ENCODE assay signal across 8 mouse cellular contexts in genomic region chr7:141173323-141173850, GRCm38 (mm10). TPM values are rescaled to one million over a fixed set of nuclear protein-coding genes. Genes with fewer than 3 reads are reported as not detected.
DNase-seq lines count a peak whose midpoint lies in the region; ATAC-seq and TF ChIP-seq lines count a peak whose summit lies in the region.

No protein-coding gene starts in this region.

- H3K4me3 ChIP-seq in lung, embryonic 15.5 days, result peak overlapping the region; percentile 61
- peak overlapping the region; percentile 56 for H3K4me3 ChIP-seq in embryonic facial prominence, embryonic 14.5 days (ENCODE audit: low read depth, low read length)
- H3K4me3 ChIP-seq in intestine, postnatal 0 days (ENCODE audit: low read depth, low read length), result peak overlapping the region; percentile 53; the same call in 1 of the 2 replicates
- peak overlapping the region; percentile 55 for H3K4me3 ChIP-seq in neural tube, embryonic 15.5 days (replicated peaks)

- peak overlapping the region; percentile 98 for H3K27ac ChIP-seq in lung, embryonic 15.5 days
- H3K27ac ChIP-seq in embryonic facial prominence, embryonic 14.5 days (replicated peaks; ENCODE audit: low read depth, low read length), result peak overlapping the region; percentile 86
- H3K27ac ChIP-seq in intestine, postnatal 0 days (ENCODE audit: low read depth, low read length), result peak overlapping the region; percentile 87; the same call in 1 of the 2 replicates
- peak overlapping the region; percentile 96 for H3K27ac ChIP-seq in neural tube, embryonic 15.5 days (replicated peaks)

- WGBS in lung, embryonic 15.5 days, result 65% methylated on average over 5 of the region's 5 CpGs
- WGBS in embryonic facial prominence, embryonic 14.5 days, result 77% methylated on average over 5 of the region's 5 CpGs
- 73% methylated on average over 5 of the region's 5 CpGs for WGBS in intestine, postnatal 0 days
- 84% methylated on average over 5 of the region's 5 CpGs for WGBS in neural tube, embryonic 15.5 days

- no peaks in the 10 kb centered on the region for H3K27me3 ChIP-seq in lung, embryonic 15.5 days
- H3K27me3 ChIP-seq in embryonic facial prominence, embryonic 14.5 days (replicated peaks; ENCODE audit: control insufficient read depth, insufficient read depth, low read length), result no peaks in the 10 kb centered on the region
- no peaks in the 10 kb centered on the region for H3K27me3 ChIP-seq in intestine, postnatal 0 days (replicated peaks; ENCODE audit: control insufficient read depth, insufficient read depth, low read length)
- H3K27me3 ChIP-seq in neural tube, embryonic 15.5 days (replicated peaks), result no peaks in the 10 kb centered on the region

- H3K9ac ChIP-seq in lung, embryonic 15.5 days, result 0 out of 2 replicates have a peak overlapping the region, but pooled peaks have one; percentile 58
- peak overlapping the region; percentile 69 for H3K9ac ChIP-seq in embryonic facial prominence, embryonic 14.5 days (ENCODE audit: low read depth, low read length)
- peak overlapping the region; percentile 64 for H3K9ac ChIP-seq in intestine, postnatal 0 days (ENCODE audit: low read depth, low read length)
- peak overlapping the region; percentile 59 for H3K9ac ChIP-seq in neural tube, embryonic 15.5 days (replicated peaks)

- peak overlapping the region; percentile 61 for H3K4me2 ChIP-seq in lung, embryonic 15.5 days
- peak overlapping the region; percentile 71 for H3K4me2 ChIP-seq in embryonic facial prominence, embryonic 14.5 days (ENCODE audit: low read depth, low read length)
- peak overlapping the region; percentile 88 for H3K4me2 ChIP-seq in intestine, postnatal 0 days (replicated peaks; ENCODE audit: low read depth)
- peak overlapping the region; percentile 83 for H3K4me2 ChIP-seq in neural tube, embryonic 15.5 days

- ATAC-seq in lung, embryonic 15.5 days (ENCODE audit: borderline replicate concordance, extremely low read depth, low FRiP score, low TSS enrichment), result no peak
- no peak for ATAC-seq in embryonic facial prominence, embryonic 14.5 days (ENCODE audit: low read depth)
- no peak for ATAC-seq in intestine, postnatal 0 days
- no peak for ATAC-seq in neural tube, embryonic 15.5 days (ENCODE audit: low FRiP score)
- no peak for ATAC-seq in megakaryocyte progenitor cell, adult 5-6 weeks (replicated peaks; ENCODE audit: poor library complexity)

- DNase-seq in lung, postnatal 14 days, result no peak
- no peak for DNase-seq in embryonic facial prominence, embryonic 14.5 days (ENCODE audit: low spot score)
- no peak for DNase-seq in cerebellum, adult 18-20 months
- no peak for DNase-seq in spleen, postnatal 4 days (ENCODE audit: low spot score in 2 of 2)

- TF ChIP-seq CTCF in intestine, postnatal 0 days (IDR thresholded peaks at IDR 0.05; ENCODE audit: low read depth), result no peak

- H3K4me1 ChIP-seq in lung, embryonic 15.5 days, result peaks cover 26% of the 10 kb centered on the region
- H3K4me1 ChIP-seq in embryonic facial prominence, embryonic 14.5 days (ENCODE audit: control insufficient read depth, insufficient read depth, low read length), result peaks cover 15% of the 10 kb centered on the region
- 0 out of 2 replicates have a peak, but pooled peaks cover 6% of the 10 kb centered on the region for H3K4me1 ChIP-seq in intestine, postnatal 0 days (replicated peaks; ENCODE audit: control insufficient read depth, insufficient read depth, low read length)
- H3K4me1 ChIP-seq in neural tube, embryonic 15.5 days, result peaks cover 20% of the 10 kb centered on the region

- no peaks in the 10 kb centered on the region for H3K9me3 ChIP-seq in lung, embryonic 15.5 days
- no peaks in the 10 kb centered on the region for H3K9me3 ChIP-seq in embryonic facial prominence, embryonic 14.5 days (ENCODE audit: control insufficient read depth, low read length)
- no peaks in the 10 kb centered on the region for H3K9me3 ChIP-seq in intestine, postnatal 0 days (ENCODE audit: control insufficient read depth)
- no peaks in the 10 kb centered on the region for H3K9me3 ChIP-seq in neural tube, embryonic 15.5 days (replicated peaks)

- no peaks in the 10 kb centered on the region for H3K36me3 ChIP-seq in lung, embryonic 15.5 days
- no peaks in the 10 kb centered on the region for H3K36me3 ChIP-seq in embryonic facial prominence, embryonic 14.5 days (ENCODE audit: control insufficient read depth, insufficient read depth, low read length)
- no peaks in the 10 kb centered on the region for H3K36me3 ChIP-seq in intestine, postnatal 0 days (ENCODE audit: control insufficient read depth, insufficient read depth)
- H3K36me3 ChIP-seq in neural tube, embryonic 15.5 days, result no peaks in the 10 kb centered on the region

RNA-seq across cellular contexts. Expression of gene Rnh1, which starts 0.7 kb away (rescaled TPM):
- polyA plus RNA-seq in lung, embryonic 15.5 days (2015; fragmentation: Nextera tagmentation; extraction: Ambion mirVana), result 143 and 152 TPM in 2 replicates
- polyA plus RNA-seq in embryonic facial prominence, embryonic 14.5 days (2014; fragmentation: Nextera tagmentation; extraction: Ambion mirVana), result 160 and 166 TPM in 2 replicates
- 133 and 141 TPM in 2 replicates for polyA plus RNA-seq in intestine, postnatal 0 days (2015; fragmentation: Nextera tagmentation; extraction: Ambion mirVana)
- polyA plus RNA-seq in neural tube, embryonic 15.5 days (2015; fragmentation: Nextera tagmentation; extraction: Ambion mirVana), result 50.0 and 69.8 TPM in 2 replicates
- total RNA-seq in megakaryocyte progenitor cell, adult 5-6 weeks (2015), result 36.0 and 41.3 TPM in 2 replicates
- total RNA-seq in megakaryocyte progenitor cell, adult 5-6 weeks (2017), result 43.4 and 57.6 TPM in 2 replicates

RNA-seq across cellular contexts. Expression of gene Hras, which starts 20.4 kb away (rescaled TPM):
- polyA plus RNA-seq in lung, embryonic 15.5 days (2015; fragmentation: Nextera tagmentation; extraction: Ambion mirVana), result 99.9 and 102 TPM in 2 replicates
- polyA plus RNA-seq in embryonic facial prominence, embryonic 14.5 days (2014; fragmentation: Nextera tagmentation; extraction: Ambion mirVana), result 122 and 142 TPM in 2 replicates
- 71.8 and 72.3 TPM in 2 replicates for polyA plus RNA-seq in intestine, postnatal 0 days (2015; fragmentation: Nextera tagmentation; extraction: Ambion mirVana)
- polyA plus RNA-seq in neural tube, embryonic 15.5 days (2015; fragmentation: Nextera tagmentation; extraction: Ambion mirVana), result 166 and 188 TPM in 2 replicates
- 30.5 and 40.6 TPM in 2 replicates for total RNA-seq in megakaryocyte progenitor cell, adult 5-6 weeks (2015)
- 19.9 and 23.7 TPM in 2 replicates for total RNA-seq in megakaryocyte progenitor cell, adult 5-6 weeks (2017)

RNA-seq across cellular contexts. Expression of gene Lrrc56, which starts 20.6 kb away (rescaled TPM):
- polyA plus RNA-seq in lung, embryonic 15.5 days (2015; fragmentation: Nextera tagmentation; extraction: Ambion mirVana), result 5.8 and 6.9 TPM in 2 replicates
- polyA plus RNA-seq in embryonic facial prominence, embryonic 14.5 days (2014; fragmentation: Nextera tagmentation; extraction: Ambion mirVana), result 6.0 and 7.2 TPM in 2 replicates
- polyA plus RNA-seq in intestine, postnatal 0 days (2015; fragmentation: Nextera tagmentation; extraction: Ambion mirVana), result 3.2 and 3.7 TPM in 2 replicates
- polyA plus RNA-seq in neural tube, embryonic 15.5 days (2015; fragmentation: Nextera tagmentation; extraction: Ambion mirVana), result 9.0 and 9.1 TPM in 2 replicates
- 0.39 and 0.84 TPM in 2 replicates for total RNA-seq in megakaryocyte progenitor cell, adult 5-6 weeks (2015)
- 0.50 and 3.4 TPM in 2 replicates for total RNA-seq in megakaryocyte progenitor cell, adult 5-6 weeks (2017)

RNA-seq across cellular contexts. Expression of gene Lmntd2, which starts 40.5 kb away (rescaled TPM):
- polyA plus RNA-seq in lung, embryonic 15.5 days (2015; fragmentation: Nextera tagmentation; extraction: Ambion mirVana), result 1.1 and 1.3 TPM in 2 replicates
- 1.3 and 1.5 TPM in 2 replicates for polyA plus RNA-seq in embryonic facial prominence, embryonic 14.5 days (2014; fragmentation: Nextera tagmentation; extraction: Ambion mirVana)
- polyA plus RNA-seq in intestine, postnatal 0 days (2015; fragmentation: Nextera tagmentation; extraction: Ambion mirVana), result 2.7 and 3.4 TPM in 2 replicates
- 0.35 and 1.6 TPM in 2 replicates for polyA plus RNA-seq in neural tube, embryonic 15.5 days (2015; fragmentation: Nextera tagmentation; extraction: Ambion mirVana)
- total RNA-seq in megakaryocyte progenitor cell, adult 5-6 weeks (2015), result 0.20 and 0.89 TPM in 2 replicates
- total RNA-seq in megakaryocyte progenitor cell, adult 5-6 weeks (2017), result 0.10 TPM in 1 of 2 replicates, not detected in the other

RNA-seq across cellular contexts. Expression of gene Rassf7, which starts 42.3 kb away (rescaled TPM):
- polyA plus RNA-seq in lung, embryonic 15.5 days (2015; fragmentation: Nextera tagmentation; extraction: Ambion mirVana), result 59.7 and 62.6 TPM in 2 replicates
- polyA plus RNA-seq in embryonic facial prominence, embryonic 14.5 days (2014; fragmentation: Nextera tagmentation; extraction: Ambion mirVana), result 26.7 and 30.2 TPM in 2 replicates
- 47.6 and 52.7 TPM in 2 replicates for polyA plus RNA-seq in intestine, postnatal 0 days (2015; fragmentation: Nextera tagmentation; extraction: Ambion mirVana)
- 24.1 and 28.1 TPM in 2 replicates for polyA plus RNA-seq in neural tube, embryonic 15.5 days (2015; fragmentation: Nextera tagmentation; extraction: Ambion mirVana)
- total RNA-seq in megakaryocyte progenitor cell, adult 5-6 weeks (2015), result 3.2 and 4.3 TPM in 2 replicates
- total RNA-seq in megakaryocyte progenitor cell, adult 5-6 weeks (2017), result 2.2 and 6.6 TPM in 2 replicates
